Mouse (Mus musculus) lung, adult 2 months (tissue): ENCODE results near the gene Strbp.

Experiments used
- CTCF ChIP-seq: fragments of 200-500 bp; IDR thresholded peaks from 2 replicates; pipeline ENCODE4 v1.5.1; 2011; ENCODE audit warnings: mild to moderate bottlenecking, low read length, control low read depth; ENCODE audit not compliant: insufficient read depth
- POLR2A ChIP-seq: fragments of 200-500 bp; IDR thresholded peaks from 2 replicates; pipeline ENCODE4 v1.6.1; 2011; ENCODE audit warnings: low read depth, mild to moderate bottlenecking, control low read depth, low read length, borderline replicate concordance; ENCODE audit errors: extremely low read depth

GRCm38 (mm10) chr2:37748442-37749066 is 44.9 kb upstream of the Strbp start:
- no peak for TF ChIP-seq POLR2A
- TF ChIP-seq CTCF, result no peak
